Mouse (Mus musculus) bone marrow, adult 2 months (tissue): Measurements from ENCODE around the gene Atp11a.

Source experiments
- CTCF ChIP-seq: fragments of 200-500 bp; IDR thresholded peaks from 2 replicates; pipeline ENCODE4 v1.5.1; 2011; ENCODE audit warnings: low read length, control low read depth; ENCODE audit not compliant: control insufficient read depth, insufficient read depth
- POLR2A ChIP-seq: fragments of 200-500 bp; IDR thresholded peaks from 2 replicates; pipeline ENCODE4 v1.6.1; 2011; ENCODE audit warnings: low read depth, mild to moderate bottlenecking, control low read depth, low read length, borderline replicate concordance; ENCODE audit not compliant: control insufficient read depth

DNA sequence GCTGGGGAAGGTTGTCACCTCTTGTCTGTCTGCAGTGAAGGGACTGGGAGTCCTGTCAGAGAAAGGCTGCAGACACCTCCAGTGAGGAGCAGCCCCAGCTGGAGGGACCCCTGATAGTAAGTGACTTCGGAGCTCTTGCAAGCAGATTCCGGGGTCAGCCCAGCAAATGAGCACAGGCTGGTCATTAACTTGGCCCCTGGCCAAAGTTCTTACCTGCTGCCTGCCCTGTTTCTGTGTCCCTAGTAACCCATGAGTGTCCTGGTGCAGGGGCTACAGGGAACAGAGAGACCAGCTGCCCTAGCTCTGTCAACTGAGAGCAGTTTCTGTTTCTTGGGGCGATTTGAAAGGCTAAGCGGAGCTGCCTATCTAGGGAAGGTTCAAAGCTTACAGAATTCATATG lies 17.1 kb downstream of the Atp11a start:
- TF ChIP-seq POLR2A (no peak), CTCF (no peak)
